Mouse (Mus musculus) monocyte, adult 5-6 weeks (primary cell): Measurements from ENCODE around the gene Gm19402. TPM values are rescaled to one million over a fixed set of nuclear protein-coding genes. Genes with fewer than 3 reads are reported as not detected.

ENCODE experiments used
- ATAC-seq: fragments of 153-309, 156-312 bp; replicated peaks from 2 replicates; pipeline ENCODE4 v1.8.0; 2017; ENCODE audit warnings: mild to moderate bottlenecking; ENCODE audit not compliant: low TSS enrichment, insufficient number of reproducible peaks, severe bottlenecking, poor library complexity, low FRiP score
- total RNA-seq: library from RNA; stranded (forward); fragments of 200-1000, 200-491, 200-594 nt; gene quantifications from 3 replicates; pipeline ENCODE4 v1.2.3, GENCODE M21; 2017

The Gm19402 gene
- total RNA-seq, 1 experiment from 2014 or later, result not detected

GRCm38 (mm10) chr10:77671519-77671918, 19.0 kb downstream of the Gm19402 start:
- ATAC-seq, result no peak

DNA sequence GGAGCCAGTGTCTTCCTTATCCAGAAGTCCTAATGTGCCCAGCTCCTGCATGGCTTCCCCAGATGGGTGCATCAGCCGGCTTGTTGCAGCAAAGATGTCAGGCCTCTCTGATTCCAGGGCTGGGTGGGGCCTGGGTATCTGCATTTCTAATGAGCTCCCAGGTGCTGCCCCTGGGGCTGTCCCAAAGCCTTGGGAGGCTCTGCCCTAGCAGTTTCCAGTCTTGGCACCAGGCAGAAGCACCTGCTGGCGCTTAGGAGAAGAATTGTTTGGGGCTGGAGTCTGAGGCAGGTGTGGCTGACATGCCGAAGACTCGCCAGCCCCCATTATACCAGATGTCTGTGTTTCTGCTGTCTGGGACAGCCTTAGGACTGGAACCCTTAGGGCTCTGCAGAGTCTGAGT, 19.8 kb downstream of the Gm19402 start:
- no peak for ATAC-seq

- ATAC-seq, result no peak
Observed at GRCm38 (mm10) chr10:77667402-77667801, 23.2 kb downstream of the Gm19402 start.

GRCm38 (mm10) chr10:77666342-77666741, 24.2 kb downstream of the Gm19402 start:
- ATAC-seq, result no peak

DNA sequence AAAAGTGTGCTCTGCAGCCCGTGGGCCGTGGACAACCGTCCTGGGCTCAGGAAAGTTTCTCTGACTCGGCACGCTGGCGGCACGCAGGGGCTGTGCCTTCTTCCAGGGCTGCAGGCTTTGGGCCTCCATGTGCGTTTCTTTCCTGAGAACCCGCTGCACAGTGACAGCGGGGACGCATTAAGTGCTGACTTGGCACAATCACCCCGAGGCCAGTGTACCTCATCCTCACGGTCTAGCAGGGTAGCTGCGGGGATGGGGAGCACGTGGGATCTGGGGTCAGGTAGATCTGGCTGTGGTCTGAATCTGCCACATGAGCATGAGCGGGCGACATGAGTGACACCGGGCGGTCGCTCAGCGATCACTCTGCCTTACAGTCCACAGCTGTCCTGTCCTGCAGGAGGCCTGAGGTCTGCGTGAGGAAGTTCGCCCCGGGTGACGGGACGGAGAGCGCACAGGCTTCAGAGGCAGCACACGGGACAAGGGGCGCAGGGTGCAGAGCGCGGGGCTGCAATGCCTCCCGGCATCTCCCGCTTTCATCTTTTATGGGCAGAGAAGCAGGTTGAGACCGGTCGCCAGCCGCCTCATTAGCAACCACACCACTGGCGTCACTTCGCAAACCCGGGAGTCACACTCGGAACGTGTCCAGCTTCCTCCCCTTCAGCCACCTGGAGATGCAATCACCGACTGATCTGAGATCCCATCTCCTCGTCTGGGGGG, 26.4 kb downstream of the Gm19402 start:
- 0 out of 2 replicates have a peak, but pooled peaks have one; percentile 16 for ATAC-seq

- ATAC-seq, result no peak
Observed at GRCm38 (mm10) chr10:77658286-77658994, 32.1 kb downstream of the Gm19402 start.

- no peak for ATAC-seq
Observed at GRCm38 (mm10) chr10:77652046-77652445, 38.5 kb downstream of the Gm19402 start.

GRCm38 (mm10) chr10:77647901-77648300, 42.7 kb downstream of the Gm19402 start:
- no peak for ATAC-seq

GRCm38 (mm10) chr10:77647461-77647860, 43.1 kb downstream of the Gm19402 start:
- no peak for ATAC-seq

- no peak for ATAC-seq
Observed at GRCm38 (mm10) chr10:77645571-77645970, 45.0 kb downstream of the Gm19402 start.

DNA sequence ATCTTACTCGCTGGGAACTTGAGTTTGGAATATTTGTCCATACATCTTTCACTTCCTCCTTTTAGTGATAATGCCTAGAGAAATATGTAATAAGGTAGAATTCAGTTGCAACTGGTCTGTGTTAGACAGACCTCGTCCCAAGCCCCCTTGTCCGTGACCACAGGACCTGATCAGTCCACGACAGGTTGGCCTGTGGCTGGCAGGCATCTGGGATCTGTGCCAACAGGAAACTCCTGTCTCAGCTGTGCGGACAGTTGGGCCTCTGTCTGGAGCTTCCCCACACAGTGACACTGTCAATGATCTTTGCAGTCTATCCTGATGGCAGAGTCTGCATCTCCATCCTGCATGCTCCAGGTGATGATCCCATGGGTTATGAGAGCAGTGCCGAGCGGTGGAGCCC, 47.4 kb downstream of the Gm19402 start:
- no peak for ATAC-seq

Other genes with a start within 250 kb of the Gm19402 start
- gene Fam207a, start 175.0 kb downstream of the Gm19402 start, total RNA-seq, result 24.9 to 35.4 TPM (median 27.8 TPM) in 3 replicates
- 1,034 to 1,189 TPM (median 1,065 TPM) in 3 replicates for gene Itgb2, start 160.5 kb downstream of the Gm19402 start, total RNA-seq
- 79.9 to 128 TPM (median 104 TPM) in 3 replicates for gene Pttg1ip, start 109.0 kb downstream of the Gm19402 start, total RNA-seq
- gene Sumo3, start 84.7 kb downstream of the Gm19402 start, total RNA-seq, result 84.2 to 128 TPM (median 126 TPM) in 3 replicates
- gene Gm49325, start 84.6 kb downstream of the Gm19402 start, total RNA-seq, result 1.7 to 5.5 TPM in 2 of 3 replicates, not detected in the other
- gene Ube2g2, start 68.5 kb downstream of the Gm19402 start, total RNA-seq, result 60.6 to 127 TPM (median 70.3 TPM) in 3 replicates
- gene Tspear, start 4.2 kb downstream of the Gm19402 start, total RNA-seq, result not detected in 3 replicates
- not detected in 3 replicates for gene Gm9508, start 6.5 kb upstream of the Gm19402 start, total RNA-seq
- not detected in 3 replicates for gene Gm10272, start 15.9 kb upstream of the Gm19402 start, total RNA-seq
- not detected in 3 replicates for gene Gm10024, start 20.7 kb upstream of the Gm19402 start, total RNA-seq
- gene Gm10142, start 25.1 kb upstream of the Gm19402 start, total RNA-seq, result not detected in 3 replicates
- not detected in 3 replicates for gene Krtap12-1, start 29.8 kb upstream of the Gm19402 start, total RNA-seq
- gene Gm10100, start 35.7 kb upstream of the Gm19402 start, total RNA-seq, result not detected in 3 replicates
- not detected in 3 replicates for gene Gm18596, start 51.9 kb upstream of the Gm19402 start, total RNA-seq
- gene Gm9736, start 60.6 kb upstream of the Gm19402 start, total RNA-seq, result not detected in 3 replicates
- gene Gm3233, start 68.9 kb upstream of the Gm19402 start, total RNA-seq, result not detected in 3 replicates
- gene Gm3238, start 80.6 kb upstream of the Gm19402 start, total RNA-seq, result not detected in 3 replicates
- not detected in 3 replicates for gene Gm7138, start 86.2 kb upstream of the Gm19402 start, total RNA-seq
- gene Gm3250, start 91.8 kb upstream of the Gm19402 start, total RNA-seq, result not detected in 3 replicates
- not detected in 3 replicates for gene Gm7137, start 97.4 kb upstream of the Gm19402 start, total RNA-seq
- not detected in 3 replicates for gene Gm9639, start 104.3 kb upstream of the Gm19402 start, total RNA-seq
- not detected in 3 replicates for gene Gm19668, start 108.4 kb upstream of the Gm19402 start, total RNA-seq
- gene Gm9507, start 121.1 kb upstream of the Gm19402 start, total RNA-seq, result not detected in 3 replicates
- gene Gm2696, start 123.9 kb upstream of the Gm19402 start, total RNA-seq, result not detected in 3 replicates
- gene Krtap10-4, start 136.3 kb upstream of the Gm19402 start, total RNA-seq, result not detected in 3 replicates
- not detected in 3 replicates for gene Krtap10-10, start 145.2 kb upstream of the Gm19402 start, total RNA-seq
- gene Gm36176, start 156.0 kb upstream of the Gm19402 start, total RNA-seq, result not detected in 3 replicates
- gene Gm10318, start 162.1 kb upstream of the Gm19402 start, total RNA-seq, result not detected in 3 replicates
- not detected in 3 replicates for gene Gm3285, start 171.2 kb upstream of the Gm19402 start, total RNA-seq
- not detected in 3 replicates for gene Lrrc3, start 211.8 kb upstream of the Gm19402 start, total RNA-seq